In the genomic region with DNA sequence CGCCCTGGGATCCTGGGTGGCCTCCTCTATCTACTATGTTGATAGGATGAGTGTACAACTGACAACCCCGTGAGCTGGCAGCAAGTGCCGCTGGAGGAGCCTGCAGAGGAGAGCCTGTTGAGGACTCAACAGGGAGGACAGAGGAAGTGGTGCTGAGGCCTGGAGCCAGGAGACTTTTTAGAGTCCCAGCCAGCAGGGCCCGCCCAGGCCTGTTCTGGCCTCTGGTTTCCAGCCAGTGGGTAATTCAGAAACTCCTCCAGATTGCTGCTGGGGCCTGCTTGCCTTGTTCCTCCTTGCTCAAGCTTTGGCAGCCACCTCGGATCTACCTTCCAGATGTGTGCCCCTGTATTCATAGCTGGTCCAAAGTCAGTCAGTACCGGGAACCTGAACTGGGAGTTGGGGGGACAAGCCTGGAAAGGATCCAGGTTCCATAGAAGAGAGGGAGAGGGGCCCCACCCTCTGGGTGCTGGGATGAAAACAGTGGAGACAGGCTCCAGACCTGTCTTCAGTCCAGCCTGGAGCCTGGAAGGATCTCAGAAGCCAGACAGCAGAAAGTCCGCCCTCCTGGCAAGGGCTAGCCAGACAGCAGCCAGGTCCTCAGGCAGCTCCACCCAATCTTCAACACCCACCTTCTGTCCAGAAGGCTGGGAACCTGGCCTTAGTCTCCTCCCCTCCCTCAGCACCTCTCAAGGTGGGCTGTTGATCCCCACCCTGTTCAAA, we compare ENCODE assay signal across 9 mouse cellular contexts. TPM values are rescaled to one million over a fixed set of nuclear protein-coding genes. Genes with fewer than 3 reads are reported as not detected.
DNase-seq lines count a peak whose midpoint lies in the region; TF ChIP-seq lines count a peak whose summit lies in the region.
"Had no signal": no experiment of that assay in that cellular context is flagged by ENCODE, and none has a peak within 500 bp of the region (broad histone marks: within the 10 kb centered on the region; RNA-seq: fewer than 3 reads in every experiment).

No protein-coding gene starts in this region.

- TF ChIP-seq POLR2A in kidney, adult 2 months (IDR thresholded peaks at IDR 0.05; ENCODE audit: low read depth, low read length): no peak
- TF ChIP-seq POLR2A in embryonic fibroblast, embryonic 13.5 days (IDR thresholded peaks at IDR 0.05; ENCODE audit: low read depth, low read length): no peak
- TF ChIP-seq POLR2A in thymus, adult 2 months (IDR thresholded peaks at IDR 0.05; ENCODE audit: control insufficient read depth, extremely low read depth, insufficient read depth, low read length, poor library complexity): no peak

- intact Hi-C loops in heart, postnatal 36 days (cut with DNase I): loop anchor here (1.0 kb wide), 1 partner anchor 18 kb away; no protein-coding TSS in a partner anchor

- H3K36me3 ChIP-seq in kidney, adult 2 months (ENCODE audit: control insufficient read depth, insufficient read depth, low read length): no peaks in the 10 kb centered on the region
- H3K36me3 ChIP-seq in thymus, adult 2 months (ENCODE audit: control insufficient read depth, insufficient read depth, low read length): no peaks in the 10 kb centered on the region

- H3K4me3 ChIP-seq in kidney, adult 2 months (ENCODE audit: insufficient read depth, low read depth, low read length): no peak overlapping the region
- no peak overlapping the region for H3K4me3 ChIP-seq in embryonic fibroblast, embryonic 13.5 days (ENCODE audit: insufficient read depth, low read length)
- H3K4me3 ChIP-seq in thymus, adult 2 months (ENCODE audit: control insufficient read depth, insufficient read depth, low read length): no peak overlapping the region

- 66% methylated on average over 7 of the region's 7 CpGs for WGBS in kidney, adult 2 months
- WGBS in thymus, adult 2 months: 88% methylated on average over 7 of the region's 7 CpGs

- peak; percentile 62 for DNase-seq in kidney, adult 2 months
- no peak for DNase-seq in kidney, adult 9 months
- DNase-seq in heart, postnatal 36 days: peak; percentile 77 to 79
- DNase-seq in ovary, postnatal 10 days (ENCODE audit: low spot score): peak; percentile 44
- no peak for DNase-seq in frontal cortex, adult 2 months (ENCODE audit: extremely low spot score in 1 of 2, low spot score in 1 of 2)
- no peak for DNase-seq in liver
- DNase-seq in thymus, adult 2 months: no peak

- no peaks in the 10 kb centered on the region; the same call in 1 of the 2 replicates for H3K4me1 ChIP-seq in kidney, adult 2 months (ENCODE audit: control insufficient read depth, insufficient read depth, low read length)
- H3K4me1 ChIP-seq in embryonic fibroblast, embryonic 13.5 days (ENCODE audit: control insufficient read depth, insufficient read depth, low read length): no peaks in the 10 kb centered on the region
- 0 out of 2 replicates have a peak, but pooled peaks cover 3% of the 10 kb centered on the region for H3K4me1 ChIP-seq in thymus, adult 2 months (replicated peaks; ENCODE audit: control insufficient read depth, insufficient read depth, low read length)

- H3K27ac ChIP-seq in kidney, adult 2 months (ENCODE audit: insufficient read depth, low read depth, low read length): peak overlapping the region; percentile 63
- peak overlapping the region; percentile 75 for H3K27ac ChIP-seq in embryonic fibroblast, embryonic 13.5 days (ENCODE audit: insufficient read depth, low read length)
- no peak overlapping the region; the same call in 1 of the 2 replicates for H3K27ac ChIP-seq in thymus, adult 2 months (ENCODE audit: control insufficient read depth, insufficient read depth, low read length)

- TF ChIP-seq CTCF in kidney, adult 2 months (conservative IDR thresholded peaks at IDR 0.05; ENCODE audit: insufficient read depth, insufficient read length, low read depth, low read length): no peak
- no peak for TF ChIP-seq CTCF in embryonic fibroblast, embryonic 13.5 days (IDR thresholded peaks at IDR 0.05; ENCODE audit: borderline replicate concordance, insufficient read depth, low read length)
- no peak for TF ChIP-seq CTCF in thymus, adult 2 months (IDR thresholded peaks at IDR 0.05; ENCODE audit: borderline replicate concordance, control insufficient read depth, extremely low read depth, insufficient read depth, low read length, poor library complexity)

- no peaks in the 10 kb centered on the region for H3K27me3 ChIP-seq in kidney, adult 2 months (replicated peaks; ENCODE audit: control insufficient read depth, insufficient read depth, low read length)
- no peaks in the 10 kb centered on the region for H3K27me3 ChIP-seq in thymus, adult 2 months (ENCODE audit: control insufficient read depth, insufficient read depth, low read length)

RNA-seq across cellular contexts. Expression of gene Lrrc74a, which starts 41.6 kb away (rescaled TPM):
- not detected in 2 replicates for polyA plus RNA-seq in kidney, adult 2 months (2012; rRNA removed)
- not detected in 2 replicates for polyA plus RNA-seq in embryonic fibroblast, embryonic 13.5 days (2011; ENCODE audit: insufficient read length, low read depth, missing spikeins)
- total RNA-seq in heart, postnatal 36 days (2021): not detected
- polyA plus RNA-seq in frontal cortex, adult 2 months (2012; rRNA removed): not detected in 2 replicates
- 0.08 TPM in 1 of 2 replicates, not detected in the other for polyA plus RNA-seq in thymus, adult 2 months (2012; rRNA removed)
- polyA plus RNA-seq: neural tube, embryonic 14.5 days had no signal

RNA-seq across cellular contexts. Expression of gene Angel1, which starts 49.5 kb away (rescaled TPM):
- polyA plus RNA-seq in kidney, adult 2 months (2012; rRNA removed): 7.3 and 8.7 TPM in 2 replicates
- polyA plus RNA-seq in embryonic fibroblast, embryonic 13.5 days (2011; ENCODE audit: insufficient read length, low read depth, missing spikeins): 2.1 and 2.3 TPM in 2 replicates
- 1 to 10 TPM; 3.2 to 4.4 TPM for total RNA-seq in heart, postnatal 36 days (2021)
- 13.2 and 14.1 TPM in 2 replicates for polyA plus RNA-seq in frontal cortex, adult 2 months (2012; rRNA removed)
- 6.7 and 8.4 TPM in 2 replicates for polyA plus RNA-seq in thymus, adult 2 months (2012; rRNA removed)

Comparison
In these comparisons a context has a peak if more than half of its experiments do, and no peak if none do; other contexts are left out.
1. DNase-seq: peak in kidney, adult 2 months (single experiment), heart, postnatal 36 days (2 of 2) and ovary, postnatal 10 days (single experiment); none in kidney, adult 9 months (single experiment), frontal cortex, adult 2 months (0 of 2), liver (single experiment) and thymus, adult 2 months (single experiment).